Mouse (Mus musculus) thymus, postnatal 10 days (tissue): ENCODE data around the gene Igf1r.

Source experiments
- DNase-seq, 2 experiments: peaks; one replicate each; pipeline ENCODE4 v3.0.0; 2021; ENCODE audit warnings: low spot score in 2 of 2

Igf1r gene

GRCm38 (mm10) chr7:68160094-68160791, 207.6 kb downstream of the Igf1r start:
- no peak for DNase-seq

- peak; percentile 12 to 32 for DNase-seq
These were observed 211.4 kb downstream of the Igf1r start for GRCm38 (mm10) chr7:68164074-68164473.

GRCm38 (mm10) chr7:68172776-68173175, 220.1 kb downstream of the Igf1r start:
- no peak for DNase-seq

- no peak for DNase-seq
These were observed 227.0 kb downstream of the Igf1r start for GRCm38 (mm10) chr7:68179672-68180071.

- DNase-seq: no peak
These were observed 228.5 kb downstream of the Igf1r start for GRCm38 (mm10) chr7:68181104-68181503.

GRCm38 (mm10) chr7:68182025-68182424, 229.4 kb downstream of the Igf1r start:
- DNase-seq: no peak

- DNase-seq: no peak
These were observed 230.1 kb downstream of the Igf1r start for GRCm38 (mm10) chr7:68182773-68183172.

- DNase-seq: no peak
These were observed 230.8 kb downstream of the Igf1r start for GRCm38 (mm10) chr7:68183421-68183820.

GRCm38 (mm10) chr7:68189211-68189610, 236.6 kb downstream of the Igf1r start:
- no peak for DNase-seq

GRCm38 (mm10) chr7:68189691-68190456, 237.2 kb downstream of the Igf1r start:
- peak; percentile 37 to 56 for DNase-seq

- no peak for DNase-seq
These were observed 241.5 kb downstream of the Igf1r start for GRCm38 (mm10) chr7:68193958-68194695.

- no peak for DNase-seq
These were observed 247.0 kb downstream of the Igf1r start for GRCm38 (mm10) chr7:68199609-68200008.

GRCm38 (mm10) chr7:68205776-68206427, 253.3 kb downstream of the Igf1r start:
- DNase-seq: no peak

- DNase-seq: no peak
These were observed 256.4 kb downstream of the Igf1r start for GRCm38 (mm10) chr7:68209039-68209438.

GRCm38 (mm10) chr7:68210417-68210816, 257.8 kb downstream of the Igf1r start:
- no peak for DNase-seq

- no peak for DNase-seq
These were observed 259.3 kb downstream of the Igf1r start for GRCm38 (mm10) chr7:68211883-68212282.

- DNase-seq: no peak
These were observed 261.2 kb downstream of the Igf1r start for GRCm38 (mm10) chr7:68213842-68214241.

GRCm38 (mm10) chr7:68215522-68216070, 263.0 kb downstream of the Igf1r start:
- no peak for DNase-seq

- no peak for DNase-seq
These were observed 266.3 kb downstream of the Igf1r start for GRCm38 (mm10) chr7:68218879-68219278.

- no peak for DNase-seq
These were observed 269.1 kb downstream of the Igf1r start for GRCm38 (mm10) chr7:68221677-68222230.

GRCm38 (mm10) chr7:68223356-68223808, 270.8 kb downstream of the Igf1r start:
- DNase-seq: no peak
